Mouse (Mus musculus) right cerebral cortex, adult 2 months (tissue): Measurements from ENCODE around the gene Rnf157.

Experiments
- DNase-seq, 2 experiments: peaks; one replicate each; pipeline ENCODE4 v3.0.0; 2021 to 2022; ENCODE audit warnings: low spot score in 2 of 2

The Rnf157 gene

DNA sequence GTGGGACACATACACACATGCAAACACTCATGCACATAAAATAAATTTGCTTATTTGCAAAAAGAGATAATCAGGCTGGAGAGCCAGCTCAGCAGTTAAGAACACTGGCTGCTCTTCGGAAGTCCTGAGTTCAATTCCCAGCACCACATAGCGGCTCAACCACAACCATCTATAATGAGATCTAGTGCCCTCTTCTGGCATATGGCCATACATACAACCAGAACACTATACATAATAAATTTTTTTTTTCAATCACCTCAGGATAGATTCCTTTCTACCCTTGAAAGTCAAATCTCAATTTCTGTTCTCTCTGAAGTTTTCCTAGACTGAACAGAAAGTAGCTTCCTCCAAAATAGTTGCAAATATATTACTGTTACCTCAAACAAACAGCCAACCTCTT, 107.4 kb downstream of the Rnf157 start:
- DNase-seq = no peak

DNA sequence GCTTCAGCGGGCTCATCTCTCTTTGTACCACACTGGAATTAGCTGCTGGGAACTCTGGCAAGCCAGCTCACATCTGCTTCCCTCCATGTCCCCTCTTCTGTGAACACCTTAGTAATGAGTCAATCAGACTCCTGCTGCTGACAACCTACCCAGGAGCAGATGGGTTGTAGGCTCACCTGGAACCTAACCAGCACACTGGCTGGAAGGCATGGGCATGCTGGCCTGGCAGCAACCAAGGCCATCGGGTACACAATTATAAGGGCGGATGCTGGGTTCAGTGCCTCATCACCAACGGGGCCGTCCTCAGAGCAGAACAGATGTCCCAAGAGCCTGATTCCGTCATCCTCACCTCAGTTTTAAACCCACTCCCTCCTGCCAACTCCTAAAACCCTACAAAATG, 114.2 kb downstream of the Rnf157 start:
- no peak for DNase-seq

DNA sequence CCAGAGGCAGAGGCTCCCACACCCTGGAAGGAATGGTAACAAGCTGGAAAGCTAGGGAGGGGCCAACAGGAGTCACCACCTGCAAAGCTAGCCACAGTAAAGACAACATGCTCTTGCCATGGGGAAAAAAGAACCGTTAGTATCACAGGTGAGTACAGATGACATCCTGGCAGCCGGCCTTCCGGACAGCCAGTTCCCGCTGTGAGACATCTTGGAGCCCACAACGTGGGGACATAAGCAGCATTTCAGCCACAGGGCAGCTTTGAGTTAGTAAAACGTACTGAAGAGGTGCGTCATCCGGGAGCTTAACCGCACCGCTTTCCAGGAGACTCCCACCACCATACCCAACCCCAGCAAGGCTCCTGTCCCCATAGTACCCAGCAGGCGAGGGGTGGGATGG, 114.6 kb downstream of the Rnf157 start:
- no peak for DNase-seq

DNA sequence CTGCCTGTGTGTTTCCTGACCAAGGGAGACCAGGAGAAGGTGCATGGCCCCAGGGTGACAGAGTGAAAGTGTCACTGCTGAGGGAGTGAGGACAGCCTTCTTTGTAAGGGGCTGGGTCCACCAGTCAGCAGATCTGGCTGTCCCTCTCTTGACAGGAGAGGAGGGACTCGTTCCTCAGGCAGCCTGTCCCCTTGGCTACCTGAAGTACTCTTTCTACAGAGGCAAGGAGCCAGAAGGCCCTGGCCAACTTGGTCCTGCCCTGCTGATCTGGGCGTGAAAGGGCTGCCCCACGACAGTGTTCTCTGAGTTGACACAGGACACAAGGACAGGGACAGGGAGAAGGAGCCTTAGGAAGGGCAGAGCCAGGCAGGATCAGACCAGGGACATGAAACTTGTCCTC, 115.8 kb downstream of the Rnf157 start:
- no peak for DNase-seq

DNA sequence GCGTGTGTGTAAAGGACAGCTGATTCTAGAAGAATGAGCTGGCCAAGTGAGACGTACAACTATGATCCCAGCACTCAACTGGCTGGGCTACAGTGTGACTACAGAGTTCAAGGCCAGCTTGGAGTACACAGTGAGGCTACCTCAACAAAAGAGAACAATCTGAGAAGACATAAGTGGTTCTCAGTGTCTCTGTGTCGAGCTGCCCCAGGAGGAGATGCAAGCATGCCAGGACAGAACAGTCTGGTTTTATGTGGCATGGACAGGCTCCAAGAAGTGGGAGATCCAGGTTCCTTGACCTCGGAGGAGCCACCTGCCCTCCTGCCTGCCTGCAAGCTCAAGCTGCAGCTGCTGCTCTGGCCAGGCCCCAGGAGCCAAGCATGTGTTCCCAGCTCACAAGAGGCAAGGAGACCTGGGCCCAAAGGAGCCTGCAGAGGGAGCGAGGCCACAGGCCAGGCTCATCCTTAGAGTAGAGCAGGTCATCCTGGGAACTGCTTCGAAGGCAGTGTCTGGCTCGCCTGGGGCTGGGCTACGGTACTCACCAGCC, 116.6 kb downstream of the Rnf157 start:
- no peak for DNase-seq

DNA sequence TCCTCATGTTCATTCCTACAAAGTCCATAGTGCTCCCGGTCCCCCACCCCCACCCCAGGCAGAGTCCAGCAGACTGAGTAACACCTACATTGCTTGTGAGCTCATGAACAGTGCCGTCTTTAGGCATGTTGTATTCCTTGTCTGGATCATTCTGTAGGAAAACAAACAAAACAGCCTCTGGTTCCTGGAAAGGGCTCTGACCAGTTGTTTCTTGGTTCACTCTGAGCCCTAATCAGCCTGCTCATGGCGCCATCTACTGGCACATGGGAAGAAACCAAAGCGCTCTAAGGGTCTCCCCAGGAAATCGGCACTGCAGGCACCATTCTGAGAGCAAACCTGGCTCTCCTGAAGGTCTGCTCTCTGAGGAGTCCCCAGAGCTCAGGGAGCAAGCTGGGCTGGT, 118.5 kb downstream of the Rnf157 start:
- peak in 1 of 2 experiments; percentile 52 for DNase-seq

DNA sequence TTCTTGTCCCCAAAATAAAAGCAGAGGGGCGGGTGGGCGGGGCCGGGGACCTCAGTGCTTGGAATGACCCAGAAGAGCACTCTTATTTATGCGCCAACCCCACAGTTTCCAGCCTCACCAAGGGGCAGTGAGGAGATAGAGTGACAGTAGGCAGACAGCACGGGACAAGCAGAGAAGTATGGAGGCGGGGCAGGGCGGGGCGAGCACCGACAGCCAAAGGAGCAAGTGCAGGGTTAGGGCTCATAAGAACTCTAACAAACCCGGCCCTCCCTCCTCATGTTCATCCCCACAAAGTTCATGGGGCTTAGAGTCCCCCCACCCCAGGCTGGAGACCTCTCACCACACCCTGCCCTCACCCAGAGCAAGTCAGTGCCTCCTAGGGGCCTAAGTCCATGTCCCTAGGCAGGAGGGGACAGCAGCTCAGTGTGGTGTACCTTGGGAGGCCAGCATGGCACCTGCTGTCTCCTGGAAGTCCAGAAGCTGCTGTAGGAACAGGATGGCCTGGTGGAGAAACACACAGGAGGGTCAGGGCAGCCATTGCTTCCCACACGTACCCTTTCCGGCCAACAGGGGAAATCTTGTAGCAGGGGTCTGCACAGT, 119.2 kb downstream of the Rnf157 start:
- DNase-seq = no peak

DNA sequence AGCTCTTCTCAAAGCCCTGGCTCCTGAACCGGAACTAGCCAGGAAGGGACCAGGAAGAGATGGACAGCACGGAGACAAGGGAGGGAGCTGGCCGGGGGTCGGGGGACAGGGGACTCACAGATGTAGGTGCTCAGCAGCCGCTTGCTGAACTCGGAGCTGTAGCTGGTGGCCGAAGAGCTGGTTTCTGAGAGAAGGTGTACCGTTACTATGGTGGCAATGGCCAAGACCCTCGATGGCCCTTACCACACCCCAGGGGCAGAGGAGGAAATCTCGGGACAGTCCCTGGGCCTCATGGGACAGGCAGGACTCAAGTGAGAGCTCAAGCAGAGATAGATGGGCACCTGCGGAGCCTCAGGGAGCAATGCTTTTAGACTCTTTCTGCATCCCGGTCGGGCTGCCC, 120.4 kb downstream of the Rnf157 start:
- no peak for DNase-seq

DNA sequence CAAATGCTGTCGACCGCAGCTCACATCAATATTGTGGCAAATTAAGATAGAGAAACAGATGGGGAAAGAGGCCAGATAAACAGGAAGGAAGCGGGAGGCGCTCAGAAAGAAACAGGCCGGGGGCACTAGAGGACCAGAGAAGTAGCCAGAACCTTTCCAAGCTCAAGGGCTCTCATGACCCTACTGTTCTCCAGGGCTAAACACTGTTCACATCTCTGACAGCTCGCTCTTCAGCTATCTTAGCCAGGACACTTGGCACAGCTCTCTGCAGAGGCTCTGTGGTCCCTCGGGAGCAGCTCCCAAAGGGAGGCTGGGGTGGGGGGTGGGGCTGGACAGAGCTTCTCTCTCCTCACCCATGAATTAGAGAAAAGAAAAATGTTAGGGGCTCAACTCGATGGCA, 122.3 kb downstream of the Rnf157 start:
- no peak for DNase-seq

DNA sequence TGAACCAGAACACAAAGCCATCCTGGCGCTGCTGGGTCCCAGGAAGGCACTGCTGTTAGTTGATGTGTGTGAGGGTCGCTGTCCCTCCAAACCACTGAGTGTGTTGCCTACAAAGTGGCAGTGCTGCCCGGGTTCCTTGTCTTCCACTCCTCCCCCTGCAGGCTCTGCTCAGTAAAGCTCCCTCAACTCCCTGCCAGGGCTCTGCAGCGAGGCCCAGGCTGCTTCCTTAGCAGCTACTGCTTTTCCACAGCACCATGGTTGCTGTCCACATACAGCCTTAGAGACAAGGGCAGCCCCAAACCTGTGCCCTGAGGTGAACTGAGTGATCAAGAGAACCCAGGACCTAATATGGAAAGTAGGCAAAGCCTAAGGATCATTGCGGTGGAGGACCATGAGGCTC, 125.5 kb downstream of the Rnf157 start:
- DNase-seq = no peak
